Mouse (Mus musculus): ENCODE results near the gene Slc39a8.

The Slc39a8 gene

GRCm38 (mm10) chr3:135825016-135825753 is at the start of gene Slc39a8:
TSS of gene Slc39a8 (plus strand) at chr3:135825279.
- WGBS = 9% methylated on average over 22 of the region's 22 CpGs

DNA sequence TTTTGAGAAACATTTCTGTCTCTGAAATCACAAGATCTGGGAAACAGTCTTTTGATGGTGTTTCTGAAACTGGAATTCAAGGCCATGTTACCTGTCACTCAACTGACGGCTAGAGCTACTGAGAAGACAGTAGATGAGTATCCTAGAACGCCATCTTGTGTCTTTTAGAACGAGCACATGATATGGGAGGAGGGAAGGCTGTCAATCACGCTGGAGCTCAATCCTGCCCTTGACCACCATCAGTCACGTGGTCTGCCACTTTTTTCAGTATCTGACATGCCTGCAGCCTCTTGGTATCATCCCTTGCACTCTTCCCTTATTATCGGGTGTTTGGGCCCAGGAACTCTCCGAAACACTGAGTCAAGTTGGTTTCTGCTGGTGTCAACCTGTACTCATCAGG is 40.0 kb upstream of the Slc39a8 start:
- 88% methylated on average over 7 of the region's 7 CpGs for WGBS

DNA sequence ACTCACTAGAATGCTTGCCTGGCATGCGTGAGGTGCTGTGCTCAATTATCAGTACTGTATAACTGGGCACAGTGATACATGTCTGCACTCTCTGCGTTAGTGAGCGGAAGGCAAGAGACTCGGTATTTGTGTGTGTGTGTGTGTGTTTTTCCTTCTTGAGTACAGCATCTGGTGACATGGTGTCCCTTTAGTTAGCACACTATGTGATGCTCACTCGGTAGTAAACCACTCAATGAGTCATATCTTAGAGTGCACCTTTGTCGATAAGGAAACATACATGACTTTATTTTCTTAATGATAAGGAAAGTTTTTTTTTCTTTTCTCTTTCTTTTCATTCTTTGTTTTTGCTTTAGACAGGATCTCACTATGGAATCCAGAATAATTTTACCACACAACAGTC is 29.0 kb upstream of the Slc39a8 start:
- WGBS = 88% methylated on average over 6 of the region's 6 CpGs

- 53% methylated on average over 3 of the region's 3 CpGs for WGBS
Measured at GRCm38 (mm10) chr3:135798241-135798640, 26.8 kb upstream of the Slc39a8 start.

DNA sequence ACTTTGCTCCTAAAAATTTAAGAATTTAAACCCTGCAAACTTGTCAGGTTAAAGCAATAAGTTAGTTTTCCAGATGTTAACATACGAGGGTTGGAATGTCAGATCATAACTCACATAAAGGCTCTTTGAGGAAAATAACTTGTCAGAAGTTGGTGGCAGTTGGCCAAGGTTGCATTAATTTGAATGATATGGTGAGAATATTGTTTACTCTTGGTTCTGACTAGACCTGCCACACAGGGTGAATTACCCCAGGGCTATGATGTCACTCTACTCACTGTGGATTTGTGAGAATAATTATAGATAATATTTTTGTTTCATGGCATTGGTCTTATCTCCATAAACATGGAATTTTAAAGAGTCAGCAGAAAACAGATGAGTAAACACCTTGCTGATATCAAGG is 26.4 kb upstream of the Slc39a8 start:
- 78% methylated on average over 1 of the region's 1 CpGs for WGBS

- 85% methylated on average over 14 of the region's 14 CpGs for WGBS
Measured at GRCm38 (mm10) chr3:135814665-135815064, 10.4 kb upstream of the Slc39a8 start.

DNA sequence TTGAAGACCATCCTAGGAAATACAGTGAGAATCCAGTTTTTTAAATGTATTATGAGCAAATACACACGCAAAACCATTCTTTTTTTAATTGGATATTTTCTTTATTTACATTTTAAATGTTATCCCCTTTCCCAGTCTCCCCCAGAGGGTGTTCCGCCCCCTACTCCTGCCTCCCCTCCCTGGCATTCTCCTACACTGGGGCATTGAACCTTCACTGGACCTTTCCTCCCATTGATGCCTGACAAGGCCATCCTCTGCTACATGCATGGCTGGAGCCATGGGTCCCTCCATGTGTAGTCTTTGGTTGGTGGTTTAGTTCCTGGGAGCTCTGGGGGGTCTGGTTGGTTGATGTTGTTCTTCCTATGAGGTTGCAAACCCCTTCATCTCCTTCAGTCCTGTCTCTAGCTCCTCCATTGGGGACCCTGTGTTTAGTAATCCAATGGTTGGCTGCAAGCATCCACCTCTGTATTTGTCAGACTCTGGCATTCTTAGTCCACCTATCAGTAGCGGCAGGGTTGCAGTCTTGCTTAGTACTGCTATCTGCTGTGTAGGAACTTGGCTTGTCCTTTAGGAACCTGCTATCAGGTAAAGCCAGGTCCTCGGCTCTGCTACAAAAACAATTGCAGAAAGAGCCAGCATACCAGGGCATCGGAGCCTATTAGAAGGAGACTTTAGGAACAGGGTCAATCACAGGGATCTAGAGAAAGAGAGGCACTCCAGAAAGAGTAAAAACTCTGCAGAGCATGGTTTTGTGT is 8.9 kb upstream of the Slc39a8 start:
- WGBS = 97% methylated on average over 5 of the region's 5 CpGs

DNA sequence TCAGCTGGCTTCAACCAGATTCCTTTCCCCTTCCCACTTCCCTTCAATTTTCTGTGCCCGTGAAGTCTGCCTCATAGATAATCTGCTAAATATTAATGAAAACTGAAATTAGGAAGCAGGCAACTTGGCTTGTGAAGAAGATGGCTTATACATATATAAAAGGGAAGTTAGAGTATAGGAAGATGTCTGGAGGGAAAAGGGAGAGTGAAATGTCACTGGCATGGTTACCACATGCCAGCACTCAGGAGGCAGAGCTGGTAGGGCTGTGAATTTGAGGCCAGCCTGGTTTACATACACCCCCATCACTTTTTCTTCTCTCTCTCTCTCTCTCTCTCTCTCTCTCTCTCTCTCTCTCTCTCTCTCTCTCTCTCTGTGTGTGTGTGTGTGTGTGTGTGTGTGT is 8.0 kb upstream of the Slc39a8 start:
- WGBS = 80% methylated on average over 1 of the region's 1 CpGs

- 29% methylated on average over 3 of the region's 4 CpGs for WGBS
Measured at GRCm38 (mm10) chr3:135824436-135824835, 643 bp upstream of the Slc39a8 start.

DNA sequence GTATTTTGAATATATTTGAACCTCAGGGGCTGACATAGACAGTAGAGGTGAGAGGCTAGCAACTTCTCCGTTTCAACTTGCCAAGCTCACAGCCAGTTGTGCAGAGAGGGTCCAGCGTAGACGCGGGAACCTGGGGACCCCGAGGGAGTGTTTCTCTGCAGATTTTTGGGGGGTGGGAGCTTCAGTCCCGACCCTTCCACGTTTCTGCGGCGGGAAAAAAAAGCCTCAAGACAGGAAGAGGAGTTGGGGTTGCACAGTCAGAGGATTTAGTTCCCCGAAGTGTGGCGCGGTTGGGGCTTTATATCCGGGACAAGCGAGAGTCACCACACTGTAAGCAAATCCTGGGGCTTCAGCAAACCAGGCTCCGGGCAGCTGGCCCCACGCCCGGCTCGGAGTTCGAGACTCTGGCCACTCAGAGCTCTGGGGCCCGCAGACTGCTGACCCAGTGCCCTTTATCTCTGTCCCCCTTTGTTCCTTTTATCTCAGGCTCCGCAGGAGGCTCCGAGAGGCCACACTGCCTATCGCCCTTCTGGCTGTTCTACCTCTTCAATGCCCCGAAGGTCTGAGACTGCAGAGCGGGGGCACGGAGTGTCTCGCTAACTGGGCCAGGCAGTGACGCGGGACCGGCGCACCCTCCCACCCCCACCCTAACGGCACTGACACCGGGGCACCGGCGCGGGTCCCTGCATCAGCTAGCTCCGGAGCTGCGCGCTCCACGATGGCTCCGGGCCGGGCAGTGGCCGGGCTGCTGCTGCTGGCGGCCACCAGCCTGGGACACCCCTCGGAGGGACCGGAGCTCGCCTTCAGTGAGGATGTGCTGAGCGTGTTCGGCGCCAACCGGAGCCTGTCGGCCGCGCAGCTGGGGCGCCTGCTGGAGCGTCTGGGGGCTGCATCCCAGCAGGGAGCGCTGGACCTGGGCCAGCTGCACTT is 940 bp downstream of the Slc39a8 start:
- under 1% methylated on average over 57 of the region's 57 CpGs for WGBS

DNA sequence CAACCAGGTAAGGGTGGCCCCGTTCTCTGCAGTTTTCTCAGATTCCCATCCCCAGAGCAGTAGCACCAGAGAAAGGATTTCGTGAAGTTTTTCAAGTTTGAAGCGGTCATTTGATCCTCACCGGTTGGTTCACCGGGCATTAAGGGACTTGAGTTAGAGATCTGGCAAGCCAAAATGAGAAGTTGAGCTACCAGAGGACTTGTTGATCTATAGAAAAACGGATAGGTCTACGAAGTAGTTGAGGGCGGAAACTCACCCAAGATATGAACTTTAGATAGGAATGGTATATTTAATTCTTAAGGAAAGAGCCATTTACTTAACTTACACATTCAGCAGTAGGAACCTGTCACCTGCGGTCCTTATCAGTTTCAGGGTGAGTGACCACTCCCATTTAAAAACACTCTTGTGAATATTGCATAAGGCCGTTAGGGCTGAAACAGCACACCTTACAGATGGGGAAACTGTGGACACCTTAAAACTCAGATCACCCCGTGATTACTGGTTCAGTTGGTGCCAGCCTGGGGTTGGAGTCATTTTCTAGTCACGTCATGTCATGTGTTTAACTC is 1.7 kb downstream of the Slc39a8 start:
- 32% methylated on average over 12 of the region's 12 CpGs for WGBS

DNA sequence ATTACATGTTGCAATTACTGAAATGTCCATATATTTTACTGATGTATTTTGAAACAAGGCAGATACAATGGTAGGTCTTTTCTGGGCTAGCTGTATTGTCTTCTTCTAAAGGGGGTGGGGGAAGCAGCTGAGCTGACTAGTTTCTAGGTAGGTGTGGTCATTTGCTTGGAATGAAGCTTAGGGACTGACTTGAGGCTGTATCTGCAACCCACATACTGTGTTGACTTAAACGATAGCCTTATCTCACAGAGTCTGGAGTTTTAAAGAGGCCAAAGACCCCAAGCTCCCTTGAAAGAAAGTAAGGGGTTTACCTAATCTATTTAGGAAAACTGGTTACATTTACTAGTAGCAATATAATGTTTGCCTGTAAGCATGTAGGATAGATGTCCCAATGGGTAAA is 2.9 kb downstream of the Slc39a8 start:
- WGBS = 62% methylated on average over 1 of the region's 1 CpGs

DNA sequence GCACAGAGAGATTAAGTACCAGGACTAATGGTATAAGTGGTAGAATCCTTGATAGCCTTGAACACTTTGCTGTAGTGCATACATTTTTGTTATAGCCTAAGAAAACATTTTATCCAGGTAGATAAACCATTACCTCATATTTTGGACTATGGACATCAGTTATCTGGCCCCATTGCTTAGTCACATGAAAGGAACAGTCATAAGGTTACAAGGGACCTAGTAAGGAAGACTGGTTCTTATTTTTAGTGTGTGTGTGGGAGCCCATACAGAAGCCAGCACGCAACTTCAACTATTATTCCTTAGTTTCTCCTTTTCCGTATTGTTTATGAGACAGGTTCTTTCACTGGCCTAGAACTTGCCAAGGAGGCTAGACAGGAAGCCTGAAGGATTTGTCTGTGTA is 7.4 kb downstream of the Slc39a8 start:
- WGBS = 91% methylated on average over 2 of the region's 2 CpGs

- WGBS = 91% methylated on average over 4 of the region's 4 CpGs
Measured at GRCm38 (mm10) chr3:135832907-135833306, 7.8 kb downstream of the Slc39a8 start.

GRCm38 (mm10) chr3:135834988-135835387 is 9.9 kb downstream of the Slc39a8 start:
- 92% methylated on average over 3 of the region's 3 CpGs for WGBS

DNA sequence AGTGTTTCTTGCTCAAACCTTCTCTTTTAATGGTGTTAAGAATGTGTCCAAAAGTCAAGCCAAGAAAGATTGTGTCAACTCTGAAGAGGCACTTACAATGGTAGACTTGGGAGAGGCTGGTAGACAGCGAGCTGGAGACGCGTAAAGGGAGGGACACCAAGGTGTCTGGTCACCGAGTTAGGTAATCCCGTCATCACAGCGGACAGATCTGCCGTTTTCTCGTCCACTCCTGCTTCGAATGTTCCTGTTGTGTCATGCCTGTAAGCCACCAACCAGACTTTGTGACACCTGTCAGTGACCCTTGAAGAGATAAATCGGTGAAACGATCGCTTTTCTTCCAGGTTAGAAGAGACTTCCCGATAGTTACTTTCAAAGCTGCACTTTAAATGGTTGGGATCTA is 14.5 kb downstream of the Slc39a8 start:
- 98% methylated on average over 13 of the region's 13 CpGs for WGBS

DNA sequence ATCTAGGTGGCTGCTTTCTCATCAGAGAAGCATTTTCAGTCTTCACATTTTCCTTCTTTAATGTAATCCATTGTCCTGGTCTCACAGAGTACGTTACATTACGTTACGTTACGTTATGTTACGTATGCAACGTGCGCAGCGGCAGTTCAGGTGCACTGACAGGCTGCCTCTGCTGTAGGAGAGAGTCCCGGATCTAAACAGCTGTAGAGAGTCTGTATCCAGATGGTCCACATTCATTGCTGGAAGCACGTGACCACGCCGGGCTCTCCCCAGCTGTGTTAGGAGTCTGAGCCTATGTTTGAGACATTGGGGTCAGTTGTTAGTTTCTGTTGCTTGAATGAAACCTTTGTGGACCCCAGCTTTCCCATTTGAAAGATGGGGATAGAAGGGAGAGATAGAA is 15.1 kb downstream of the Slc39a8 start:
- WGBS = 78% methylated on average over 12 of the region's 12 CpGs

DNA sequence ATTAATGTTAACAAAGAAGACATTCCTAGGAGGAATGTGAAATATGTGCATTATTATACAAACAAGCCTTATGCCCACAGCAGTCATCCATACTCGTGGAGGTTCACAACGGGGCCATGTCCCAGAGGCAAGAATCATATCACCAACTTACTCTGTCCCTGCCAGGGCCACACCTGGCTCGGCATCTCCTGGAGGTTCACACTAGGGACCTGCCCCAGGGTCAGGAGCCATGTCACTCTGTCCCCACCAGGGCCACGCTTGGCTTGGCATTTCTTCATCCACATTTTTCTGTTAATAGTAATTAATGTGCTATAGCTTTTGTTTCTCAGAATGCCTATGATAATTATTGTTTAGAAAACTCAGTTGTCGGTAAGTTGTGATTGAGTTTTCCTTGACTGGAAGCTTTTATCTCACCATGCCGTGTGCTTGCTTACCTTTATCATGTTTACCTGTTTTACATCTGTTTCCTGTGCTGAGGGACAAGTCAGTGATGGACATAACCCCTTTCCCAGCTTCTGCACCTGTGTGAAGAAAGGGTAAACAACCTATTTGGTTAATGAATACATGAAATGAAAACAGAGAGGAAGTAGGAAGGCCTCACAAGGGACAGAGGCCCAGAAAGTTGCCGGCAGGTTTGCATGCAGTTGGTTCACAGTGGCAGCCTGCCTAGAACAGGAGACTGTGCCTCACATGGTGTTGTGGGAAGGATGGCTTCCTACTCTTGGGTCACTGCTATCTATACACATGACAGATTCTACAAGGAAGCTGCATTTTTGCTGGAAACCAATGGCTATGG is 16.8 kb downstream of the Slc39a8 start:
- WGBS = 85% methylated on average over 7 of the region's 7 CpGs

DNA sequence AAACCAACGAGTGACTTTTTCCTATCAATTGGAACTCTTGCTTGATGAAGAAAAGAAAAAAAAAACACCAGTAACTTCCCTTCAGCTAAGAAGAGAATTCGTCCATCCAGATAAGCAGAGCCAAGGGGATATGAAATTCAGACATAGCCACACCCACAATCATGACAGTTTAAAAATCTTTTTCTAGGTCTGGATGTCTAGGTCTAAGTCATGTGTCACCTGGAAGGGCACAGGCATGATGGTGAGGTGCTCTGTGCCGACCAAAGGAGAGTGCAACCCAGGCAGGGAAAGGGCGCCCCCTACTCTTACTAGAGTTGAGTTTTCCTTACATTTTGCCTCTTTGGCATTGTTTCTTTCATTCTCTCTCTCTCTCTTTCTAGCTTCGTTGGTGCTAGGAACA is 18.1 kb downstream of the Slc39a8 start:
- WGBS = 75% methylated on average over 5 of the region's 5 CpGs

- WGBS = 84% methylated on average over 8 of the region's 8 CpGs
Measured at GRCm38 (mm10) chr3:135843707-135844106, 18.6 kb downstream of the Slc39a8 start.

DNA sequence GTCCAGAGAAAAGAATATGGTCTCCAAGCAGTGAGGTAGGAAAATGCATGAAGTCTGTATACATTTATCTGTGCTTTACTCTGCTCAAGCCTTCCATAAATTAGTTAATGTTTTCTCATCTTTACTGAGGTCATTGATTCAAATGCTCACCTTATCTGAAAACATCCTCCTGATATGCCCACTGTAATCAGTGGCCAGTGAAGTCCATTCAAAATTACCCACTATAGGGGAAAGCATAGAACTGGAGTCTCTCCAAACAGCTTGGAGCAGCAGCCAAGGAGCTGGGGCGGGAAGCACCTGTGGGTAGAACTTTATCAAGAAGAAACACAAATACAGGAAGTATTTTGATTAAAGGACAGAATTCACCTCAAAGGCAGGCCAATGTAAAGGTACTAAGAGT is 19.8 kb downstream of the Slc39a8 start:
- WGBS = 87% methylated on average over 1 of the region's 1 CpGs
